Mouse (Mus musculus) bone marrow macrophage, adult 2 months (primary cell): ENCODE measurements around the gene Trim56.

Source experiments
- CTCF ChIP-seq: IDR thresholded peaks from 2 replicates; pipeline ENCODE4 v1.5.1; 2012; ENCODE audit warnings: low read depth, mild to moderate bottlenecking, low read length, moderate library complexity
- POLR2A ChIP-seq: IDR thresholded peaks from 2 replicates; pipeline ENCODE4 v1.6.1; 2012; ENCODE audit warnings: mild to moderate bottlenecking, low read depth, low read length, borderline replicate concordance

- TF ChIP-seq POLR2A (no peak), CTCF (no peak)
Observed at GRCm38 (mm10) chr5:137077187-137077586, 38.8 kb downstream of the Trim56 start.
